Mouse (Mus musculus) forebrain, embryonic 11.5 days (tissue): ENCODE results near the gene Acvr1b. TPM values are rescaled to one million over a fixed set of nuclear protein-coding genes. Genes with fewer than 3 reads are reported as not detected.
A peak's percentile ranks its signal among the peaks of the same experiment; 100 is the strongest.

Experiments
- ATAC-seq: fragments of 200-750 bp; cut with Nextera tagmentation; replicated peaks from 2 replicates; pipeline ENCODE4 v1.8.0; 2017; ENCODE audit warnings: moderate TSS enrichment; ENCODE audit not compliant: low FRiP score
- DNase-seq: peaks from one replicate; pipeline ENCODE4 v3.0.0-alpha.2; 2017; ENCODE audit warnings: low spot score
- H3K27ac ChIP-seq: fragments of 300-500 bp; sonication (generic); 2 replicates; pipeline ENCODE4 v1.5.1; 2014; ENCODE audit warnings: low read depth, low read length
- H3K27me3 ChIP-seq: fragments of 300-500 bp; sonication (generic); 2 replicates; pipeline ENCODE4 v1.6.1; 2014; ENCODE audit warnings: mild to moderate bottlenecking, low read length, mixed read lengths; ENCODE audit not compliant: control insufficient read depth, insufficient read depth
- H3K36me3 ChIP-seq: fragments of 300-500 bp; sonication (generic); 2 replicates; pipeline ENCODE4 v1.6.1; 2014; ENCODE audit warnings: mild to moderate bottlenecking, low read length, moderate library complexity, mixed read lengths; ENCODE audit not compliant: control insufficient read depth, insufficient read depth
- H3K4me1 ChIP-seq: fragments of 300-500 bp; sonication (generic); replicated peaks from 2 replicates; pipeline ENCODE4 v1.6.1; 2014; ENCODE audit warnings: low read length, mixed read lengths; ENCODE audit not compliant: control insufficient read depth, insufficient read depth
- H3K4me2 ChIP-seq: fragments of 300-500 bp; sonication (generic); 2 replicates; pipeline ENCODE4 v1.6.1; 2014; ENCODE audit warnings: low read depth, mild to moderate bottlenecking, low read length, moderate library complexity, mixed read lengths; ENCODE audit not compliant: severe bottlenecking
- H3K4me3 ChIP-seq: fragments of 300-500 bp; sonication (generic); 2 replicates; pipeline ENCODE4 v1.5.1; 2014; ENCODE audit warnings: low read depth, low read length
- H3K9ac ChIP-seq: fragments of 300-500 bp; sonication (generic); 2 replicates; pipeline ENCODE4 v1.6.1; 2014; ENCODE audit warnings: low read length
- H3K9me3 ChIP-seq: fragments of 300-500 bp; sonication (generic); 2 replicates; pipeline ENCODE4 v1.6.1; 2016; ENCODE audit warnings: low read length, mixed read lengths; ENCODE audit not compliant: control insufficient read depth
- WGBS: fragments of 180-500 bp; shearing (Covaris S2); extraction: QIAGEN DNeasy Blood & Tissue Kit; methylation state at CpG from one replicate; pipeline ENCODE4 v1.1.7; 2014; 5-methylcytosine and 5-hydroxymethylcytosine counted together
- polyA plus RNA-seq: library from polyadenylated mRNA; unstranded; fragments of >200 nt; fragmentation: Nextera tagmentation; extraction: Ambion mirVana; gene quantifications from 2 replicates; pipeline ENCODE4 v1.2.1, GENCODE M21; 2014

Gene Acvr1b
- polyA plus RNA-seq, 1 experiment from 2014 or later: 16.0 TPM

DNA sequence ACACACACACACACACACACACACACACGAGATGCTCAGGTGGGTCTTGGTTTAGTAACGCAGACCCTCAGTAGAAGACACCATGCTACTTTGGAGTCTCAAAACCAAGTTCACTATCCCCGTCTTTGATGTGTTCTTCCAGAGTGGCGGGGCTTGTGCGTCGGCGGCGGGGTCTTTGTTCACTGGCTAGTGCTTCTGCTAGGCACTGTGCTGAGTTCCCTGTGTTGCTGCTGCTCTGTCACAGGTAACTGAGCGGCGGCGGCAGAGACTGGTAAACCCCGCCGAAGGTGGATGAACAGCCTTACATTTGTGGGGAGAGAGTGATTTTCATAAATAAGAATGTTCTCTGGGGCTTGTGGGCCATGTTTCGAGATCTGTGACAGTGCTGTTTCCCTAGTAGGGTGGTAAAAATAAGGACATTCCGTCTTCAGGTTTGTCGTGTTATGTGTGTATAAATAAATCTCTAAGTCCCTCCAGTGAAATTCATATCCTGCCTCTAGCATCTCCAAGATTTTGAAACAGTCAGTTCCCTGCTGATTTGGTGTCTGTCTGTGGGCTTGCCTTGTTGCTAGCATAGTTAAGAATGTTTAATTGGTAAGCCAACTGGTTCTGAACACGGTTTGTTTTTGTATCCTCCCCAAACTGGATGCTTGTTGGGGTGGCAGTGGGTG, 1.9 kb downstream of the Acvr1b start:
- Histone ChIP-seq H3K27ac (no peak overlapping the region), H3K4me2 (peak overlapping the region; percentile 92), H3K9ac (peak overlapping the region; percentile 85), H3K4me3 (peak overlapping the region; percentile 91), H3K27me3 (no peaks in the 10 kb centered on the region), H3K9me3 (no peaks in the 10 kb centered on the region), H3K36me3 (no peaks in the 10 kb centered on the region), H3K4me1 (peaks cover 12% of the 10 kb centered on the region; the same call in 1 of the 2 replicates)
- DNase-seq: no peak
- no peak for ATAC-seq
- 26% methylated on average over 17 of the region's 17 CpGs for WGBS

DNA sequence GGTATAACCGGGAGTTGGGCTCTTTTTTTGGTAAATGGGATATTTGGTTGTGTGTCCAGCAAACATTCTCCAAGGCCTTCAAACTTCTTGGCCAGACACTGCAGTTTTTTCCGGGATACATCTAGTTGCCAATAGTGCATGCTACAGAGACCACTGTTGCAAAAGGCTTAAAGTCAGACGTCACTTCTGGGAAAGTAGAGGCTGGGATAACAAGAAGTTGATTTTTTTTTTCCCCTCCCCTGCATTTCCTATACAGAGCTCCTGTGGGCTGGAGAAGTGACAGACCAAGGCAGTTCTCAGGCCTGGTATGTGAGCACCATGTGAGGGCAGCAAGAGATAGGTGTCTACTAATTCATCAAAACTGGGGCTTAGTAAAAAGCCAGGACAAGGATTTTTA, 2.4 kb downstream of the Acvr1b start:
- no peak overlapping the region; the same call in 1 of the 2 replicates for H3K4me3 ChIP-seq
- no peak for DNase-seq
- no peaks in the 10 kb centered on the region for H3K9me3 ChIP-seq
- 60% methylated on average over 3 of the region's 3 CpGs for WGBS
- H3K27ac ChIP-seq: no peak overlapping the region
- no peaks in the 10 kb centered on the region for H3K36me3 ChIP-seq
- H3K9ac ChIP-seq: no peak overlapping the region
- H3K4me1 ChIP-seq: peaks cover 15% of the 10 kb centered on the region; the same call in 1 of the 2 replicates
- H3K27me3 ChIP-seq: no peaks in the 10 kb centered on the region
- peak overlapping the region; percentile 92; the same call in 1 of the 2 replicates for H3K4me2 ChIP-seq
- no peak for ATAC-seq

DNA sequence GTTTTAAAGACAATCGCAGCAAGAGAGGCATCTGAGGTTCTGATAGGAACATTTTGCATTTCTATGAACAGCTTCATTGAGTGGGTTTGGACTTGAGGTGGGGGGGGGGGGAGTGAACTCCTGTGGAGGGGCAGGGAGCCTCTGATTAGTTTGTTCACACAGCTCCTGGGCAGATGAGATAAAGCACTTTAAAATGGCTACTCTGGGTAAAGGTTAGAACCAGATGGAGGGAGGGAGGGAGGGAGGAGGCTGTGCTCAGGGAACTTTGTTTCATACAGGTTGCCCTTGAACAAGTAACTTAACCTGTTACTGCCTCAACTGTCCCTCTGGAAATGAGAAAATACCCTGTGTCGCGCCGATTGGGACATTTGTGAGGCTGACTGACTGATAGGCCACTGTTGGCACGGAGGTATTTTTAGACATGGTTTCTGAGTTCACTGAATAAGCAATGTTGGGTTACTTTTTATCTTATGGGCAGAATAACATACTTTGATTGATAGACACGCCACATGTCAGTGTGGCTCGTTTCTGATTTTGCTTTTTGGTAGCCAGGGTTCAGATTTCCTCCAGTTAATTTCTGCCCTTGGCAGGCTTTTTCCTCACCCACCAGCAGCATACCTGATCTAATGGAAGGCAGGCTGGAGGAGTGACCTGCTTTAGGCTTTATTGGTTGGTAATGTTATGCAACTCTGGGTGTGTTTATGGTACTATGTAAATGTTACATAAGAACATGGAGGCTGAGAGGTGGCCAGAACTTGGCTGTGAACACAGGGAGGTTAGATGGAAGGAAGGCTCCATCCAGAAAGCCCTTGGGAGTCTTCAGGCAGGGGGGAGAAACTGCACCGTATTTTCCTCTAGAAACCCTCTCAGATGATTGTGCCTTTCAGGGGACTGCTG, 3.2 kb downstream of the Acvr1b start:
- H3K27me3 ChIP-seq: no peaks in the 10 kb centered on the region
- no peak overlapping the region for H3K4me3 ChIP-seq
- H3K9ac ChIP-seq: no peak overlapping the region
- H3K4me1 ChIP-seq: peaks cover 20% of the 10 kb centered on the region; the same call in 1 of the 2 replicates
- 78% methylated on average over 8 of the region's 8 CpGs for WGBS
- DNase-seq: no peak
- H3K9me3 ChIP-seq: no peaks in the 10 kb centered on the region
- no peaks in the 10 kb centered on the region for H3K36me3 ChIP-seq
- H3K27ac ChIP-seq: no peak overlapping the region
- no peak for ATAC-seq
- no peak overlapping the region for H3K4me2 ChIP-seq

DNA sequence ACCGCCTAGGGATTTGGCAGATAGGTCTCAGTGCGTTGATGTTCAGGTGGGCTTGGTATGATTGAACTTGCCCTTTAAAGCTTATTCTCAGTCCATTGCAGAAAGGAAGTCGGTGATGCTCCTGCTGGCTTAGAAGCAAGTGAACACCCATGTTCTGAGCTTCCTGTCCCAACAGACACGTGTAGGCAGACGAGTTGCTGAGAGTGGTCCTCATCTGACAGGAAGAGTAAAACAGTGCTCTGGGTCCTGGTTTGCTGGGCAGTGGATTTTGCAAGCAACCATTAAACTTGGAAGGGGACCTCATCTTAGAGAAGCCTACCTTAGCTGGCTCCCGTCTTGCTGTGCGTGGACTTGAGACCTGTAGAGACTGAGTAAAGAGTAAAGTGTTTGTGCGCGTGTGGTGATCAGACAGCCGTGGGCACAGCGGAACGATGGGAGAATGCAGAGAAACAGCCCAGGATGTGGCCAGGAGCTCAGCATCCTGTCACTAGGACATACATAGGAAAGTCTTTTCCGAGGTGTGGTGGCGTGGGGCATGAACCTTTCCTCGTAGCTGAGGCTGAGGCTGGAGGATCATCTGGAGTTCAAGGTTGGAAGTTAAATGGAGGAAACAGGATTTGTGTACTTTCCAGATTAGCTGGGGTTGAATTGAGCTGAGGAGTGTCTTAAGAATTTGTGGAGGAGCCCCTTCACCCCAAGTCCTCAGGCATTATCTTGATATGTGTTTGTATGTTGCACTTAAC, 6.7 kb downstream of the Acvr1b start:
- Histone ChIP-seq H3K27ac (no peak overlapping the region), H3K9me3 (no peaks in the 10 kb centered on the region), H3K36me3 (peaks cover 2% of the 10 kb centered on the region), H3K9ac (no peak overlapping the region), H3K4me1 (peaks cover 18% of the 10 kb centered on the region; the same call in 1 of the 2 replicates), H3K4me2 (no peak overlapping the region), H3K27me3 (no peaks in the 10 kb centered on the region), H3K4me3 (no peak overlapping the region)
- DNase-seq (no peak), ATAC-seq (no peak)
- WGBS: 79% methylated on average over 15 of the region's 15 CpGs

DNA sequence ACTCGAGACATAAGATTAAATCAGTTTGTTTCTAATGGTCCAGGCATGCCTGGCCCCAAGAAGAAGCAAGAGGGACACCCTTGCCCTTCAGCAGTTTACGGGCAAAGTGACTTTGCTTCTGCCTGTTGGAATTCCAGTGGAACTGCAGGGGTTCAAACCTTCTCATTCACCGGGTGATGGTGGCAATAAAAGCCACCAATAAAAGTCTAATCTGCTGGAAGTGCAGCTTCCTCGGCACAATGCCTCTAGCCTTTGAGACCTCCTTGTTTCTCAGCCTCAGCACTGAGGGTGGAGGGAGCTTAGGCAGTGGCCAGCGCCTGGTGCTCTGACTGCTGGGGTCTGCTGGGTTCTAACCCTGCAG, 7.2 kb downstream of the Acvr1b start:
- Histone ChIP-seq H3K9ac (no peak overlapping the region), H3K9me3 (no peaks in the 10 kb centered on the region), H3K36me3 (peaks cover 5% of the 10 kb centered on the region), H3K4me1 (peaks cover 18% of the 10 kb centered on the region; the same call in 1 of the 2 replicates), H3K4me3 (no peak overlapping the region), H3K27ac (no peak overlapping the region), H3K27me3 (no peaks in the 10 kb centered on the region), H3K4me2 (no peak overlapping the region)
- ATAC-seq: no peak
- no peak for DNase-seq
- WGBS: 18% methylated on average over 5 of the region's 5 CpGs

DNA sequence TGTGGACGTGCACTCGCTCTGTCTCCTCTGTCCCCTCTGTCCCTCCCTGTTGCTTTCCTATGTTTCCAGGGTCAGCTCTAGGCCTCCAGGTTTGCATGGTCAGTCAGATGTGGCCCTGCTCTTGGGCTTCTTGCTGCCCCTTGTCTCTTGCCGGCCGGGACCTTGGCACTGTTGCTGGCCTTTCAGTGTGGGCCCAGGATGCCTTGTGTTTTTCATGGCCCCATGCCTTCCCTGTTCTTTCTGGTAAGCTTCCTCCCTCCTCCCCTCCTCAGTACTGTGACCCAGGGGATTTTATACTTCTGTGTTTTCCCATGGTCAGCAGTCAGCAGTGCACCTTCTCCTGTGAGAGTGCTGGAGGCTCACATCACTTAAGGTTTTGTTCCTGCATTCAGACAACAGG, 7.6 kb downstream of the Acvr1b start:
- Histone ChIP-seq H3K27ac (no peak overlapping the region), H3K4me3 (no peak overlapping the region), H3K9ac (no peak overlapping the region), H3K9me3 (no peaks in the 10 kb centered on the region), H3K4me2 (no peak overlapping the region), H3K27me3 (no peaks in the 10 kb centered on the region), H3K4me1 (peaks cover 15% of the 10 kb centered on the region; the same call in 1 of the 2 replicates), H3K36me3 (peaks cover 5% of the 10 kb centered on the region)
- ATAC-seq (no peak), DNase-seq (no peak)
- WGBS: 17% methylated on average over 4 of the region's 4 CpGs

DNA sequence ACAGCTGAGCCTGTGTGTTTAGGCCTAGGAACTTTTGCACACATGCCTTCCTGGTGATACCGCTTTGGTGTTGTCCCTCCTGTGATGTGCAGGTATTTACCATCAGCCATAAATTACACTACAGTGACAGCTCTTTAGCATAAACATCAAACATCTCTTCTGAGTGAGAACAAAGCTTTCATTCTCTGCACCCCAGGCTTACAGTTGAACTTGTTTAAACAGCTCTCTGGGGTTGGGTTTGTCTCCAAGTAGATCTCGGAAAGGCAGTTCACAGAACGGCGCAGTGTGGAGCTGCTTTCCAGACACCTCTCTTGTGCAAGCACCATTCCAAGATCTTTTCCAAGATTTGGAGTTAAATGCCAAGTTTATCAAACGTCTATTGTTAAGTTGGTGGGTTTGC, 8.8 kb downstream of the Acvr1b start:
- H3K9me3 ChIP-seq: no peaks in the 10 kb centered on the region
- no peak overlapping the region for H3K27ac ChIP-seq
- H3K4me3 ChIP-seq: no peak overlapping the region
- H3K9ac ChIP-seq: no peak overlapping the region
- peaks cover 5% of the 10 kb centered on the region for H3K36me3 ChIP-seq
- DNase-seq (no peak), ATAC-seq (no peak)
- no peak overlapping the region for H3K4me2 ChIP-seq
- H3K27me3 ChIP-seq: no peaks in the 10 kb centered on the region
- 80% methylated on average over 5 of the region's 5 CpGs for WGBS
- H3K4me1 ChIP-seq: peaks cover 9% of the 10 kb centered on the region; the same call in 1 of the 2 replicates

DNA sequence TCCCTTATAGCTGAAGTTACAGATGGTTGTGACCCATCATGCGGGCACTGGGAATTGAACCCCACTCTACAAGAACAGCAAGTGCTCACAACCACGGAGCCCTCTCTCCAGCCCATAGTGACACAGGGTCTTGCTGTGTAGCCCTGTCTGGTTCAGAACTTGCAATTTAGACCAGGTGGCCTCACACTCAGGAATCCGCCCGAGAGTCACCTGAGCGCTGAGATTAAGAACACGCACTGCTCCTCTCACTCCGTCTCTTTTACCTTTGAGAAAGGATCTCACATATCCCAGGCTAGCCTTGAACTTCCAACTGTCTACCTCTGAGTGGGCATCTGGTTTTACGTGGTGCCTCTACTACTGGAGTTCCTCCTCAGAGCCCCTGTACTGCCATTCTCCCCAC, 10.4 kb downstream of the Acvr1b start:
- 96% methylated on average over 8 of the region's 8 CpGs for WGBS
- Histone ChIP-seq H3K27me3 (no peaks in the 10 kb centered on the region), H3K4me1 (peaks cover 9% of the 10 kb centered on the region; the same call in 1 of the 2 replicates)

More for the DNA sequence above, 10.4 kb downstream of the Acvr1b start:
- Histone ChIP-seq H3K4me3 (no peak overlapping the region), H3K4me2 (no peak overlapping the region), H3K9ac (no peak overlapping the region), H3K36me3 (peaks cover 5% of the 10 kb centered on the region), H3K27ac (no peak overlapping the region), H3K9me3 (no peaks in the 10 kb centered on the region)
- ATAC-seq (no peak), DNase-seq (no peak)
